Mouse (Mus musculus) neural tube, embryonic 10.5 days (tissue): ENCODE measurements at regions not wholly inside any gene's neighbourhood (a gene's known extent, or its start where the extent isn't known, plus 50 kb on each side); places are given as distances from the start of the nearest gene placed in this dataset.
A peak's percentile ranks its signal among the peaks of the same experiment; 100 is the strongest.

Experiments
- DNase-seq: peaks from one replicate; pipeline ENCODE4 v3.0.0-alpha.2; 2017; ENCODE audit warnings: low spot score; ENCODE audit errors: extremely low spot score

DNA sequence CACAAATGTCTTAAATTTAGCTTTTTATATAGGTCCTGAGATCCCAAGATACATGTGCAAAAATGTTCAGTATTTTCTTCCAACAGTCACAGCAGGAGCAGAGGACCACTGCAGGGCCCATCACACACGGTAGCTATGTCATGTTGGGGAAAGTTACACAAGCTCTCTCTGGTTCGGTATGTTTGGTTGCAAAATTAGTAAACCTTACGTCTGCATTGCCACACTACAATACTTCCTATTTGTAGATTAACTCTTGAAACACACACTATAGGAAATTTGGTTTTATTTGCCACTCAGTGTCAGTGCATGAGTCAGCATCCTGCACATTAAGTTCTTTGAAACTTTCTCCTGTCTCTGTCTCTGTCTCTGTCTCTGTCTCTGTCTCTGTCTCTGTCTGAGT is 82.0 kb downstream of the Cth start:
- no peak for DNase-seq

- no peak for DNase-seq
Measured at GRCm38 (mm10) chr3:157841164-157841719, 83.6 kb downstream of the Cth start.

DNA sequence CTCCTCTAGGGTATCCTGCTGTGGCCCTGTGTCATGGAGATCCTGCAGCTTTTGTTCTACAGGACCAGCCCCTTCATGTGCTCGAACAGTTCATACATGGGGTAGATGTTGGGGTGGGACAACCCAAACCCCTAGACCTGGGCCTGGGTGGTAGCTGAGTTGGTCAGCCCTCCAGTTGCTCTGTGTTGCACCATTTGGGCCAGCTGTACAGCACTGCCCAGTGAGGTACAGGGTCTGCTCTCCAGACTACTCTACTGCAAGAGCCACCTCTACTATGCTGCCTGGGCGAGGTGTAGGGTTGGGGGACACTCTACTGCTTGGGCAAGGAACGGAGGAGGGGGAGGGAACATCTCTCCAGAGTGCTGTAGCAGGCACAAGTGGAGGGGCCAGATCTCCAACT is 120.6 kb downstream of the Cth start:
- DNase-seq: no peak

DNA sequence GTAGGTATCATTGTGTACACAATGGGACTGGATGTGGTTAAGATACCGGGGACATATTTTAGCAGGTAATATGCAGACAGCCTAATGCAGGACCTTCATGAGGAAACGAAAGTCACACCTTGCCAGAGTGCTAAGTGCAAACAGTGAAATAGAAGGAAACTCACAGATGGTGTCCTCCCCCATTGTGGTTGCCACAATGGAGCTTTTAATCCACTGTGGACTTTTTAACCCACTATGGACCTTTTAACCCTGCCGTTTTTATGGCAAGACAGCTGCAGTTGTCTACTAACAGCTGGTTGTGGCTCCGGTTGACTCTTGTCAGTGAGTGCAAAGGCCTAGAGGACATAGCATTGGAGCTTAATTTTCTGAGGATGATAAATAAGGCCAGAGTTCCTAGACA is 121.5 kb downstream of the Cth start:
- no peak for DNase-seq

- no peak for DNase-seq
Measured at GRCm38 (mm10) chr3:157787559-157788256, 137.2 kb downstream of the Cth start.

- DNase-seq: no peak
Measured at GRCm38 (mm10) chr3:157781071-157781470, 143.8 kb downstream of the Cth start.

- DNase-seq: no peak
Measured at GRCm38 (mm10) chr3:157777779-157778178, 147.1 kb downstream of the Cth start.

GRCm38 (mm10) chr3:157763487-157764199 is 161.2 kb downstream of the Cth start:
- no peak for DNase-seq

DNA sequence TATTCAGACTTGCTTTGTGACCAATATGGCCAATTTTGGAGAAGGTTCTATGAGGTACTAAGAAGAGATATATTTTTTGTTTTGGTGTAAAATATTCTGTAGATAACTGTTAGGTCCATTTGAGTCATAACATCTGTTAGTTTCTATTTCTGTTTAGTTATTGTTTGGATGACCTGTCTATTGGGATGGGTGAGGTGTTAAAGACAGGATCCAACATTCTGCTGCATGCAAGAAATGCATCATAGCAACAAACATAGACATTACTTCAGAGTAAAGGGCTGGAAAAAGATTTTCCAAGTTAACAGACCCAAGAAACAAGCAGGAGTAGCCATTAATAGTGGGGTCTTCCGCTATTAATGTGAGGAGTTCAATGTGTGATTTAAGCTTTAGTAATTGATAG is 165.0 kb downstream of the Cth start:
- DNase-seq: no peak

GRCm38 (mm10) chr3:157754826-157755225 is 170.1 kb downstream of the Cth start:
- no peak for DNase-seq

GRCm38 (mm10) chr3:157750266-157750665 is 174.6 kb downstream of the Cth start:
- no peak for DNase-seq

DNA sequence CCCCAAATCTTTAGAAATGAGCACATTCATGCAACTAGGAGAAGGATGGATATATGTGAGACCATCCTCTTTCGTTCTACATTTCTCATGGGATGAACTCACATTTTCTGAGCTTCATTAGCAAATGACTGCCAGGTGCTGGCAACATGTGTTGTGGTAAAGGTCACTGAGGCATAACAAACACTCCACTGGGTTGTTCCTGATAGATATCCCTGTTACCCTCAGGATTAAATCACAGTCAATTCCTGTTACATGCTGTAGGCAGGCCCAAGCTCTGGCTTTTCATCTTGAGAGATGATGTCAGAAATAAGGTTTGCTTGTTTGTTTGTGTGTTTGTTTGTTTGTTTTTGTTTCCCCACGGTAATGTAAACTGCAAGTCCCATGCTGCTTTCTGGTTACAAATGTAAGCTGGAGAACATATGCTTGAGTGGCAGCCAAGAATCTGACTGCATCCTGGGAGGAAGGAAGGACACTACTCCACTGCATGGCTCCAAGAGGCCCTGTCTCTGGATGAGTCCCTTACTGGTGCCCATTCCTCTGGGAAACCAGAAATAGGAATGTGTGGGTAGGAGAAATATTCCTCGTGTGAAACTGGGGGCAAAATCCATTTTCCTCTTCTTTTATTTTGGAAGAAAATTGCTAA is 176.4 kb downstream of the Cth start:
- DNase-seq: no peak

- DNase-seq: no peak
Measured at GRCm38 (mm10) chr3:157743000-157743399, 176.3 kb downstream of the Ptger3 start.

DNA sequence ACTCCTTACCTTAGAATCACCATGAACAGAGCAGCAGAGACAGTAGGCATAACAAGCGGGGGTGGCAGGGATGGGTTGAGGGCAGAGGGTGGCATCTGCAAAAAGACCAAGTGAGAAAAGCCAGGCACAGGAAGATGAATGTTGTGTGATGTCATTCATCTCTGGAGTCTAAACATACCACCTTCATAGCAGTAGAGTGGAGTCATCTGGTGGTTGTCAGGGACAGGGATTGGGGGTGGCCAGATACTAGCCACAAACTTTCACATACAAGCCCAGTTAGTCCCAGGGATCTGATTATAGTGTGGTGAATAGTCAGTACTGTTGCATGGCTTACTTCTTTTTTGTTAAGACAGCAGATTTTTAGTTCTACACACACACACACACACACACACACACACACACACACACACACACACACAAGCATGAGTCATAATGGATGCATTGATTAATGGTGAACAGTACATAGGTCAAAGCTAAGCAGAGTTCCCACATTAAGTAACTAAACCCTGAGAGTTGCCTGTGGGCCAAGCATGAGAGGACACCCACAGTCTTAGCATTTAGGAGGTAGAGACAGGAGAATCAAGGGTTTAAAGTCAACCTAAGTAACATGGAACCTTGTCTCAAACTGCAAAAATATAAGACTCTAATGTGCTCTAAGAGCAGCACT is 173.1 kb downstream of the Ptger3 start:
- no peak for DNase-seq

GRCm38 (mm10) chr3:157732136-157732940 is 165.6 kb downstream of the Ptger3 start:
- no peak for DNase-seq

GRCm38 (mm10) chr3:157729711-157730367 is 163.1 kb downstream of the Ptger3 start:
- no peak for DNase-seq

DNA sequence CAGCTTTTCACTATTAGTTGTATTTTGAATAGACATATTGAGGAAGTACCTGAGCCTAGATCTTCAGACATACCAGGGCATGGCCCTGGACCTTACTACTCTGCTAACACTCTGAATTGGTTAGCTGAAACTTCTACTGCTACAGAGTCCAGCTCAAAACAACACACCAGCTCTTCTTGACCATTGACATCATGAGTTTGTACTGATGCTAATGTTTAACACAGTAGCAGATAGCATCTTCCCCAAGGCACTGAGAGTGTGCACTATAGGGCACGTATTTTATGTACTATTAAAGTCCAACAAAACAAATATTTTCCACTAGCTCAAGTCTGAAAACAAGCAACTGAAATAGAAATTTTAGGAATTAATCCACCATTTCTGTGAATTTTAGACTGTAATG is 157.8 kb downstream of the Ptger3 start:
- DNase-seq: no peak

DNA sequence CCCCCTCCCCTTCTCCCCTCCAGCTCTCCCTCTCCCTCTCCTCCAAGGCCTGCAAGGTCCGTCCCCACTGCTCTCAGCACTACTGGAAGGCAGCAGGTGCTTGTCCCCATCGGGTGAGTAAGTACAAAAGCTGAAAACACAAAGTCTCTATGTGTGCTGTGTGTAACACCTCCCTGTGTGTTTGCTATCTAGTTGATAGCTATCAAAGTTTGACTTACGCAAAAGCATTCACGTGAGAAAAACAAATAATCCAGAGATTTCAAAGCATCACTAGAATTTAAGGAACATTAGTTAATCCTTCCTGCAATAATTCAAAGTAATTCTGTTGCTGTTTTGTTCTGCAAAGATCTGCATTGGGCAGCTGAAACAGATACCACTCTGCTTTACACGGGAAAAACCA is 156.5 kb downstream of the Ptger3 start:
- DNase-seq: no peak

DNA sequence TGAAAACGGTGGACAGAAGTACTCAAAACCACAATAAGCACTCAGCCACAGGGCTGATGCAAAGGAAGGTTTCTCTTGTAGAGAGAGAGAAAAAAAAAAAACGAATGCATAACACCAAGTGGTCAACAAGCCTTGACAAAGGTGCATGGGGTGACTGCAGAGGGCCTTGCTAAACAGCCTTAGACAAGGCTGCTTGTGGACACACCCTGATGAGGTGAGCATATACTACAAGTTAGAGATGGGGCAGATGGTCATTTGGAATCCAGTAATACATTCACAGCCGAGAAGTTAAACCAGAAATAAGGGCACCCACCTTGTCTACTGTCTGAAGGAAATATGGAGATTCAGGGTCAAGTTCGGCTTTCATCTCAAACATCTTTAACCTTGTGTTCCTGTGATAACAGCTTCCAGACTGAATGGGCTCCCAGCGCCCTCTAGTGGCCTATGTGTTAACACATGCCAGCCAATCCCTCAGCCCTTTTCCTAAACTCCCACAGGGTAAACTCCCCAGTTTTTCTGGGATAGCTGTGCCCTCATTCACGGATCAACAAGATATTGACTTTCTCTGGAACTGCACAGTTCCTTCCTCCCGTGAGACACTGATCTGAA is 150.7 kb downstream of the Ptger3 start:
- DNase-seq: peak; percentile 60

- no peak for DNase-seq
Measured at GRCm38 (mm10) chr3:157714023-157714422, 147.3 kb downstream of the Ptger3 start.
